ENCODE assay signal across 16 mouse cellular contexts in the genomic region with DNA sequence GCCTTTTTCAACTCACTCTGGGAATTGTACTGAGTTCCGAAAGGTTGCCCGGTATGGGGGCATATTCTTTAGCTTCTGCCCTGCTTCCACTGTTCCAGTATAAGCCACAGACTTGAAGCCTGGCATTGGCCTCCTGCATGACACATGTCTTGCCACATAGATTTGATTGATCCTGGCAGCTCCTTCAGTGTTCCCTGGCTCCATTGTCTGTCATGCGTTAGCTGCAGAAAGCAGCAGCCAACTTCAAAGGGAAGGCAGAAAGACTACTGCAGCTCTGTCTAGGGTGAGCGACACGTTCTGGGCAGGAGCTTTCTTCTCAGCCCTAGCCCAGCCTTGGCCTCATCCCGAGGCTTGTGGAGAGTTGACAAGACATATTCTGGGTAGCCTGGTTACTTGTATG. TPM values are rescaled to one million over a fixed set of nuclear protein-coding genes. Genes with fewer than 3 reads are reported as not detected.
A peak's percentile ranks its signal among the peaks of the same experiment; 100 is the strongest.
DNase-seq lines count a peak whose midpoint lies in the region; ATAC-seq and TF ChIP-seq lines count a peak whose summit lies in the region.
"Had no signal": no experiment of that assay in that cellular context is flagged by ENCODE, and none has a peak within 500 bp of the region (broad histone marks: within the 10 kb centered on the region; RNA-seq: fewer than 3 reads in every experiment).

No protein-coding gene starts in this region.

- H3K4me1 ChIP-seq in limb, embryonic 15.5 days: peaks cover 19% of the 10 kb centered on the region
- peaks cover 25% of the 10 kb centered on the region for H3K4me1 ChIP-seq in limb, embryonic 10.5 days
- H3K4me1 ChIP-seq in midbrain, embryonic 11.5 days (ENCODE audit: control insufficient read depth, insufficient read depth, low read length): peaks cover 6% of the 10 kb centered on the region; the same call in 1 of the 2 replicates
- H3K4me1 ChIP-seq in lung, adult 2 months (ENCODE audit: control insufficient read depth, insufficient read depth, low read length): no peaks in the 10 kb centered on the region
- H3K4me1 ChIP-seq: neural tube, embryonic 15.5 days had no signal

- intact Hi-C loops in left cerebral cortex, postnatal 10 days (cut with DNase I): no loop called here

- no peak overlapping the region for H3K9ac ChIP-seq in limb, embryonic 15.5 days
- no peak overlapping the region for H3K9ac ChIP-seq in midbrain, embryonic 11.5 days (ENCODE audit: low read length)
- H3K9ac ChIP-seq: heart, embryonic 13.5 days; hindbrain, embryonic 13.5 days; neural tube, embryonic 15.5 days had no signal

- peak overlapping the region; percentile 71; the same call in 1 of the 2 replicates for H3K27ac ChIP-seq in limb, embryonic 15.5 days
- no peak overlapping the region for H3K27ac ChIP-seq in limb, embryonic 10.5 days
- H3K27ac ChIP-seq in midbrain, embryonic 11.5 days (ENCODE audit: low read depth, low read length): no peak overlapping the region
- H3K27ac ChIP-seq: heart, embryonic 13.5 days; hindbrain, embryonic 13.5 days; neural tube, embryonic 15.5 days had no signal

- no peak for TF ChIP-seq CTCF in lung, adult 2 months (IDR thresholded peaks at IDR 0.05; ENCODE audit: insufficient read depth, low read length)

- TF ChIP-seq POLR2A in lung, adult 2 months (IDR thresholded peaks at IDR 0.05; ENCODE audit: borderline replicate concordance, extremely low read depth, low read depth, low read length): no peak

- no peaks in the 10 kb centered on the region for H3K36me3 ChIP-seq in limb, embryonic 15.5 days
- H3K36me3 ChIP-seq in limb, embryonic 10.5 days: no peaks in the 10 kb centered on the region
- no peaks in the 10 kb centered on the region for H3K36me3 ChIP-seq in midbrain, embryonic 11.5 days (ENCODE audit: control insufficient read depth, insufficient read depth, low read length)
- H3K36me3 ChIP-seq: hindbrain, embryonic 13.5 days; neural tube, embryonic 15.5 days had no signal

- no peaks in the 10 kb centered on the region for H3K9me3 ChIP-seq in limb, embryonic 15.5 days
- H3K9me3 ChIP-seq in limb, embryonic 10.5 days (replicated peaks): no peaks in the 10 kb centered on the region
- H3K9me3 ChIP-seq in midbrain, embryonic 11.5 days (ENCODE audit: control insufficient read depth, low read length): no peaks in the 10 kb centered on the region
- H3K9me3 ChIP-seq: heart, embryonic 13.5 days; hindbrain, embryonic 13.5 days; neural tube, embryonic 15.5 days had no signal

- H3K4me3 ChIP-seq in limb, embryonic 15.5 days: no peak overlapping the region
- H3K4me3 ChIP-seq in limb, embryonic 10.5 days: no peak overlapping the region
- no peak overlapping the region for H3K4me3 ChIP-seq in midbrain, embryonic 11.5 days (ENCODE audit: low read depth, low read length)
- H3K4me3 ChIP-seq in lung, adult 2 months (replicated peaks; ENCODE audit: extremely low read depth, low read depth, low read length): no peak overlapping the region
- H3K4me3 ChIP-seq: heart, embryonic 13.5 days; hindbrain, embryonic 13.5 days; neural tube, embryonic 15.5 days had no signal

- 52% methylated on average over 6 of the region's 6 CpGs for WGBS in limb, embryonic 15.5 days
- WGBS in limb, embryonic 10.5 days: 55% methylated on average over 6 of the region's 6 CpGs
- 31% methylated on average over 6 of the region's 6 CpGs for WGBS in midbrain, embryonic 11.5 days
- WGBS in lung, adult 2 months: 80% methylated on average over 6 of the region's 6 CpGs

- H3K27me3 ChIP-seq in limb, embryonic 15.5 days: no peaks in the 10 kb centered on the region
- H3K27me3 ChIP-seq in limb, embryonic 10.5 days (ENCODE audit: low read depth, poor library complexity, severe bottlenecking): no peaks in the 10 kb centered on the region
- H3K27me3 ChIP-seq in midbrain, embryonic 11.5 days (ENCODE audit: control insufficient read depth, insufficient read depth, low read length): no peaks in the 10 kb centered on the region; the same call in 1 of the 2 replicates
- H3K27me3 ChIP-seq: heart, embryonic 13.5 days; hindbrain, embryonic 13.5 days; neural tube, embryonic 15.5 days had no signal

- ATAC-seq in limb, embryonic 15.5 days (ENCODE audit: insufficient number of reproducible peaks, low FRiP score, low TSS enrichment, low read depth): no peak
- ATAC-seq in midbrain, embryonic 11.5 days (ENCODE audit: low FRiP score): peak; percentile 58

- peak; percentile 19 to 38 for DNase-seq in adrenal gland, postnatal 36 days
- DNase-seq in adrenal gland, postnatal 4 days (ENCODE audit: low spot score in 2 of 2): no peak
- DNase-seq in limb, embryonic 10.5 days (ENCODE audit: low spot score): no peak
- no peak for DNase-seq in midbrain, embryonic 11.5 days (ENCODE audit: low spot score, missing footprints)
- no peak for DNase-seq in embryo, embryonic 10.5 days (ENCODE audit: low spot score)
- DNase-seq in left cerebral cortex, postnatal 10 days (ENCODE audit: extremely low spot score in 1 of 2, low spot score in 2 of 2): no peak
- DNase-seq in lung, adult 2 months: no peak
- DNase-seq: cerebellum, postnatal 25 days; kidney, adult 9 months; lung, postnatal 10 days; thymus, adult 2 months had no signal

- no peak overlapping the region for H3K4me2 ChIP-seq in limb, embryonic 15.5 days
- no peak overlapping the region for H3K4me2 ChIP-seq in midbrain, embryonic 11.5 days
- H3K4me2 ChIP-seq: heart, embryonic 13.5 days; hindbrain, embryonic 13.5 days; liver, embryonic 11.5 days; neural tube, embryonic 15.5 days had no signal

RNA-seq across cellular contexts. Expression of a gene that starts 52.2 kb away (rescaled TPM):
- 100 to 1,000 TPM in 1 of 2 experiments, 10 to 100 TPM in 1; 83.2 to 121 TPM for total RNA-seq in adrenal gland, postnatal 36 days (2021)
- 100 to 1,000 TPM; 118 to 128 TPM for total RNA-seq in adrenal gland, postnatal 4 days (2021)
- polyA plus RNA-seq in limb, embryonic 15.5 days (2015; fragmentation: Nextera tagmentation; extraction: Ambion mirVana): 98.4 and 108 TPM in 2 replicates
- 38.1 and 56.1 TPM in 2 replicates for polyA plus RNA-seq in limb, embryonic 10.5 days (2016; fragmentation: Nextera tagmentation; extraction: Ambion mirVana)
- 61.9 and 65.7 TPM in 2 replicates for polyA plus RNA-seq in midbrain, embryonic 11.5 days (2014; fragmentation: Nextera tagmentation; extraction: Ambion mirVana)
- total RNA-seq in left cerebral cortex, postnatal 10 days (2021): 100 to 1,000 TPM in 1 of 2 experiments, 10 to 100 TPM in 1; 92.7 to 103 TPM
- polyA plus RNA-seq in lung, adult 2 months (2012; rRNA removed): 4.1 and 8.0 TPM in 2 replicates

Comparison
In these comparisons a context has a peak if more than half of its experiments do, and no peak if none do; other contexts are left out.
1. DNase-seq: peak in adrenal gland, postnatal 36 days (2 of 2); none in adrenal gland, postnatal 4 days (0 of 2), limb, embryonic 10.5 days (single experiment), midbrain, embryonic 11.5 days (single experiment), embryo, embryonic 10.5 days (single experiment), left cerebral cortex, postnatal 10 days (0 of 2) and lung, adult 2 months (single experiment).